Mouse (Mus musculus) forebrain, embryonic 16.5 days (tissue): ENCODE data around the gene Slc6a9. TPM values are rescaled to one million over a fixed set of nuclear protein-coding genes. Genes with fewer than 3 reads are reported as not detected.

Source experiments
- ATAC-seq: fragments of 200-750 bp; cut with Nextera tagmentation; 2 replicates; pipeline ENCODE4 v1.8.0; 2017; ENCODE audit warnings: mild to moderate bottlenecking, moderate library complexity
- H3K27ac ChIP-seq: fragments of 300-500 bp; sonication (generic); 2 replicates; pipeline ENCODE4 v1.5.1; 2014; ENCODE audit warnings: low read length, control low read depth
- H3K27me3 ChIP-seq: fragments of 300-500 bp; sonication (generic); replicated peaks from 2 replicates; pipeline ENCODE4 v1.6.1; 2014; ENCODE audit warnings: low read length; ENCODE audit not compliant: control insufficient read depth, insufficient read depth
- H3K36me3 ChIP-seq: fragments of 300-500 bp; sonication (generic); 2 replicates; pipeline ENCODE4 v1.6.1; 2014; ENCODE audit not compliant: control insufficient read depth, insufficient read depth
- H3K4me1 ChIP-seq: fragments of 300-500 bp; sonication (generic); replicated peaks from 2 replicates; pipeline ENCODE4 v1.6.1; 2014; ENCODE audit warnings: low read length; ENCODE audit not compliant: control insufficient read depth, insufficient read depth
- H3K4me2 ChIP-seq: fragments of 300-500 bp; sonication (generic); 2 replicates; pipeline ENCODE4 v1.6.1; 2014; ENCODE audit warnings: mild to moderate bottlenecking, low read length, control low read depth
- H3K4me3 ChIP-seq: fragments of 300-500 bp; sonication (generic); replicated peaks from 2 replicates; pipeline ENCODE4 v1.5.1; 2014; ENCODE audit warnings: mild to moderate bottlenecking, low read length, control low read depth
- H3K9ac ChIP-seq: fragments of 300-500 bp; sonication (generic); replicated peaks from 2 replicates; pipeline ENCODE4 v1.6.1; 2014; ENCODE audit warnings: low read depth, low read length, control low read depth
- H3K9me3 ChIP-seq: fragments of 300-500 bp; sonication (generic); 2 replicates; pipeline ENCODE4 v1.6.1; 2016; ENCODE audit warnings: low read length; ENCODE audit not compliant: control insufficient read depth
- WGBS: fragments of 180-500 bp; shearing (Covaris S2); extraction: QIAGEN DNeasy Blood & Tissue Kit; methylation state at CpG from one replicate; pipeline ENCODE4 v1.1.7; 2014; 5-methylcytosine and 5-hydroxymethylcytosine counted together
- polyA plus RNA-seq: library from polyadenylated mRNA; unstranded; fragments of >200 nt; fragmentation: Nextera tagmentation; extraction: Ambion mirVana; gene quantifications from 2 replicates; pipeline ENCODE4 v1.2.1, GENCODE M21; 2015

Gene Slc6a9
- polyA plus RNA-seq, 1 experiment from 2014 or later = 16.2 TPM

DNA sequence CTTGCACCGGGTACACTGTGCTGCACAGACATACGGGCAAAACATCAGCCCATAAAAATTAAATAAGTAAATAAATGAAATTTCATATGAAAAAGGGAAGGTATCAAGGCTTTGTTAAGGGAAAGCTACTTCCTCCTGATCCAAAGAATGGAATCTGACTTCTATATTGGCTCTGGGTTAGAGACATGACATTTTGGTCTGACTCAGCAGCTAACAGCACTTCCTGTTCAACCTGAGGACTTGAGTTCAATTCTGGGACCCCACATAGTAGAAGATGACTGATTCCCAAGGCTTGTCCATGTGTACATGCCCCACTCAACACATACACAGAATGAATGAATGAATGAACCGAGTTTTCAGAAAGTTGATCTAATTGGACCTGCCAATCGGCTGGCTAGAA lies 83.5 kb downstream of the Slc6a9 start:
- H3K4me1 ChIP-seq = peaks cover 22% of the 10 kb centered on the region
- no peak overlapping the region for H3K4me2 ChIP-seq
- no peaks in the 10 kb centered on the region for H3K36me3 ChIP-seq
- 93% methylated on average over 4 of the region's 4 CpGs for WGBS
- ATAC-seq = no peak
- no peaks in the 10 kb centered on the region for H3K27me3 ChIP-seq
- H3K9ac ChIP-seq = no peak overlapping the region
- H3K4me3 ChIP-seq = no peak overlapping the region
- no peaks in the 10 kb centered on the region for H3K9me3 ChIP-seq
- H3K27ac ChIP-seq = no peak overlapping the region

DNA sequence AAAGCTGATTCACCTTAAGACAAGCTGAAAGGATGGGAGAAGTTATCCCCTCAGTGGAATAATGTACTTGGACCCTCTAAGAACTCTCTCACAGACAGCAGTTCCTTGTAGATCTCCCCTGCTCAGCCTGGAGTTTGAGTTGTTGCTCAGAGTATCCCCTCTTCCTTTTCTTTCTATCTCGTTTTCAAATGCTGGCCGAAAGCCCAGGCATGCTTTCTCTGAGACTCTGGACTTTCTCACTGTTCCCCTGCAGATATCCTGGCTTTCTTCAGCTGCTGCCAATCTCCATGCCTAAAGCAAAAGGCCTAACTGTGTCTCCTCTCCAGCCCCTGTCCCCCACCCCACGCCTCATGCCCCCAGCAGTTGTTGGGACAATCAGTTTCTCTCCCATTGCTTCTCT lies 84.0 kb downstream of the Slc6a9 start:
- H3K27ac ChIP-seq = no peak overlapping the region
- H3K9me3 ChIP-seq = no peaks in the 10 kb centered on the region
- no peaks in the 10 kb centered on the region for H3K36me3 ChIP-seq
- H3K4me1 ChIP-seq = peaks cover 18% of the 10 kb centered on the region
- no peak for ATAC-seq
- H3K4me2 ChIP-seq = no peak overlapping the region
- 60% methylated on average over 3 of the region's 3 CpGs for WGBS
- H3K9ac ChIP-seq = no peak overlapping the region
- no peaks in the 10 kb centered on the region for H3K27me3 ChIP-seq
- no peak overlapping the region for H3K4me3 ChIP-seq

DNA sequence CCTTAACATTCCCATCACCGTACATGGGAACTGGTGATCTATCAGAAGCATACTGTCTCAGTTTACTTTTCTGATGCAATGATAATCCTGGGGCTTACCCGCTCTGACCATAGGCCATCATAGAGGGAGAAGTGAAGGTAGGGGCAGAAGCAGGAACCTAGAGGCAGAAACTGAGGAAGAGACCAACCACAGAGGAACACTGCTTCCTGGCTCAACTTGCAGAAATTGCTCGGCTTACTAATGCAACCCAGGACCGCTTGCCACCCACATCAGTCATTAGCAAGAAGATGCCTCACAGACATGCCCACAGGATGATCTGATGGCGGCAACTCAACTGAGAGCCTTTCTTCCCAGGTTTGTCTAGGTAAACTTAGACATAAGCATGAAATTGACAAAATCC lies 84.5 kb downstream of the Slc6a9 start:
- no peaks in the 10 kb centered on the region for H3K27me3 ChIP-seq
- H3K9ac ChIP-seq = no peak overlapping the region
- H3K4me1 ChIP-seq = peaks cover 13% of the 10 kb centered on the region
- 94% methylated on average over 5 of the region's 5 CpGs for WGBS
- H3K4me3 ChIP-seq = no peak overlapping the region
- H3K9me3 ChIP-seq = no peaks in the 10 kb centered on the region
- ATAC-seq = no peak
- no peaks in the 10 kb centered on the region for H3K36me3 ChIP-seq
- no peak overlapping the region for H3K27ac ChIP-seq
- H3K4me2 ChIP-seq = no peak overlapping the region

DNA sequence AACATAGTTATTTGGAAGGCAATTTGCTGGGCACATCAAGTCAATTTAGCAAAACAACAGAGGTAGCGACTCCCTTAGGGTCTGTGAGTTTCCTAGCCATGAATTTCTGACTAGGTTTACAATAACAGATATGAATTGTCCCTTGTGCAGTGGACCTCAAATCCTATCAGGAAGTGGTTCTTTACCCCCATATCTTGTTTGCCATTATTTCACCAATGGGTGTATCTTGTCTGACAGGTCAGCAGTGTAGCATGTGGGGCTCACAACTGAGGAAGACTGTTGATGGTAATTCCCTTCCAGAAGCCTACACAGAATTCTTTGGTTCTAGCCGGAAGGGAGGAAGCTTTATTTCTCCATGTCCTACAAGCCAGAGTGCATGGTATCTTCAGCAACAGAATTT lies 87.1 kb downstream of the Slc6a9 start:
- Histone ChIP-seq H3K27me3 (peaks cover 8% of the 10 kb centered on the region; the same call in 1 of the 2 replicates), H3K4me1 (peaks cover 1% of the 10 kb centered on the region), H3K9me3 (no peaks in the 10 kb centered on the region), H3K9ac (no peak overlapping the region), H3K4me2 (no peak overlapping the region), H3K27ac (no peak overlapping the region), H3K4me3 (no peak overlapping the region), H3K36me3 (no peaks in the 10 kb centered on the region)
- no peak for ATAC-seq
- WGBS = 84% methylated on average over 2 of the region's 2 CpGs

DNA sequence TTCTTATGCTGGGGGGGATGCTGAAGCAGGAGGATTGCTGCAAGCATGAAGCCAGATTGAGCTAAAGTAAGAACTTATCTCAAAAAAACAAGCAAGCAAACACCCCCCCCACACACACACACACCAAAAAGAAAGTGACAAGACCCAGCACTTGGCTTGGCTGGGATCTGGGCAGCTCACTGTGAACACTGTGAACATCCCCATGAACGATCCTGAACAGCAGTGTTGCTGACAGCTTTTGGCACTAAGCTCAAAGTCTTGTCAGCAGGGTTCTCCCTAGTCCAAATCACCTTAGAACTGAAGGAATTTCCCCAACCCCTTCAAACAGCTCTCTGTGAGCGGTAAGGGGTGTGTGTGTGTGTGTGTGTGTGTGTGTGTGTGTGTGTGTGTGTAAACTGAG lies 89.1 kb downstream of the Slc6a9 start:
- Histone ChIP-seq H3K9me3 (no peaks in the 10 kb centered on the region), H3K4me3 (no peak overlapping the region), H3K9ac (no peak overlapping the region), H3K27me3 (peaks cover 21% of the 10 kb centered on the region), H3K4me1 (peaks cover 15% of the 10 kb centered on the region), H3K27ac (no peak overlapping the region), H3K4me2 (no peak overlapping the region), H3K36me3 (no peaks in the 10 kb centered on the region)
- WGBS = 59% methylated on average over 2 of the region's 2 CpGs
- ATAC-seq = no peak

Other genes with a start within 250 kb of the Slc6a9 start
- gene Dmap1, start 152.2 kb upstream of the Slc6a9 start, polyA plus RNA-seq = 80.1 and 80.4 TPM in 2 replicates
- not detected in 2 replicates for gene Gm12845, start 110.1 kb upstream of the Slc6a9 start, polyA plus RNA-seq
- not detected in 2 replicates for gene Klf17, start 68.9 kb upstream of the Slc6a9 start, polyA plus RNA-seq
- gene Ccdc24, start 38.1 kb downstream of the Slc6a9 start, polyA plus RNA-seq = 2.0 and 2.4 TPM in 2 replicates
- gene B4galt2, start 49.0 kb downstream of the Slc6a9 start, polyA plus RNA-seq = 47.8 and 47.9 TPM in 2 replicates
- gene Atp6v0b, start 52.8 kb downstream of the Slc6a9 start, polyA plus RNA-seq = 426 and 531 TPM in 2 replicates
- 29.8 and 30.1 TPM in 2 replicates for gene Dph2, start 57.5 kb downstream of the Slc6a9 start, polyA plus RNA-seq
- 74.3 and 79.9 TPM in 2 replicates for gene Ipo13, start 80.5 kb downstream of the Slc6a9 start, polyA plus RNA-seq
- gene Artn, start 95.3 kb downstream of the Slc6a9 start, polyA plus RNA-seq = 0.11 and 0.48 TPM in 2 replicates